Mouse (Mus musculus) CH12.LX (cell line): ENCODE results near the gene Lrrc73. TPM values are rescaled to one million over a fixed set of nuclear protein-coding genes. Genes with fewer than 3 reads are reported as not detected.

Source experiments
- DNase-seq: peaks from one replicate; pipeline ENCODE4 v3.0.0-alpha.2; 2013; ENCODE audit errors: extremely low read depth
- H3K27ac ChIP-seq: 2 replicates; pipeline ENCODE4 v1.5.1; 2012; ENCODE audit warnings: low read depth, mild to moderate bottlenecking, control low read depth, moderate library complexity; ENCODE audit not compliant: insufficient read depth
- H3K27me3 ChIP-seq: replicated peaks from 2 replicates; pipeline ENCODE3; 2012; ENCODE audit warnings: inconsistent platforms
- H3K36me3 ChIP-seq, 2 experiments: replicated peaks in 1 of 2; 2 replicates each; pipeline versions ENCODE3 to v1.6.1; 2012; ENCODE audit warnings: inconsistent platforms in 1 of 2, low read length in 1 of 2, mild to moderate bottlenecking in 1 of 2, mixed read lengths in 1 of 2, moderate library complexity in 1 of 2; ENCODE audit not compliant: control insufficient read depth in 1 of 2, insufficient read depth in 1 of 2
- H3K4me1 ChIP-seq, 2 experiments: 2 replicates each; pipeline ENCODE4 v1.6.1; 2012; ENCODE audit warnings: inconsistent platforms in 1 of 2, moderate library complexity in 1 of 2; ENCODE audit not compliant: insufficient read depth in 2 of 2, control insufficient read depth in 1 of 2
- H3K4me2 ChIP-seq: 2 replicates; pipeline ENCODE4 v1.6.1; 2012; ENCODE audit warnings: low read depth, mild to moderate bottlenecking, control low read depth; ENCODE audit not compliant: poor library complexity, insufficient read depth, severe bottlenecking
- H3K4me3 ChIP-seq, 3 experiments: fragments of 150-350 bp in 1 of 3; sonication (generic) in 1 of 3; replicated peaks in 1 of 3; 2 replicates each; pipeline versions ENCODE3 to v1.5.1; 2011 to 2012; ENCODE audit warnings: low read depth in 2 of 3, low read length in 2 of 3, mild to moderate bottlenecking in 2 of 3, moderate library complexity in 2 of 3, control low read depth in 1 of 3, improper control_type of control experiment in 1 of 3, inconsistent platforms in 1 of 3, mixed read lengths in 1 of 3; ENCODE audit not compliant: poor library complexity in 1 of 3
- H3K79me2 ChIP-seq: replicated peaks from 2 replicates; pipeline ENCODE4 v1.6.1; 2012; ENCODE audit warnings: mild to moderate bottlenecking, moderate library complexity; ENCODE audit not compliant: control insufficient read depth, poor library complexity, insufficient read depth, severe bottlenecking; ENCODE audit errors: extremely low read depth
- H3K9ac ChIP-seq: 2 replicates; pipeline ENCODE4 v1.6.1; 2012; ENCODE audit warnings: low read depth, mild to moderate bottlenecking, control low read depth, moderate library complexity; ENCODE audit not compliant: insufficient read depth
- H3K9me3 ChIP-seq: replicated peaks from 2 replicates; pipeline ENCODE3; 2012; ENCODE audit warnings: low read length, inconsistent platforms, mixed read lengths
- BHLHE40 ChIP-seq: IDR thresholded peaks from 2 replicates; pipeline ENCODE4 v1.6.1; 2011; ENCODE audit warnings: mild to moderate bottlenecking, low read depth, low read length, improper control_type of control experiment
- CHD2 ChIP-seq: IDR thresholded peaks from 2 replicates; pipeline ENCODE4 v1.6.1; 2011; ENCODE audit warnings: low read length, improper control_type of control experiment
- ELF1 ChIP-seq: IDR thresholded peaks from 2 replicates; pipeline ENCODE4 v1.6.1; 2014; ENCODE audit warnings: low read depth, mild to moderate bottlenecking, inconsistent platforms, low read length, improper control_type of control experiment
- EP300 ChIP-seq: IDR thresholded peaks from 2 replicates; pipeline ENCODE4 v1.6.1; 2011; ENCODE audit warnings: low read length, improper control_type of control experiment
- ETS1 ChIP-seq: conservative IDR thresholded peaks from 2 replicates; pipeline ENCODE4 v1.6.1; 2012; ENCODE audit warnings: low read depth, mild to moderate bottlenecking, inconsistent platforms, low read length, improper control_type of control experiment, moderate library complexity
- GABPA ChIP-seq: IDR thresholded peaks from 2 replicates; pipeline ENCODE4 v1.6.1; 2012; ENCODE audit warnings: low read depth, low read length, improper control_type of control experiment, inconsistent platforms; ENCODE audit not compliant: insufficient replicate concordance
- HCFC1 ChIP-seq: IDR thresholded peaks from 2 replicates; pipeline ENCODE4 v1.6.1; 2012; ENCODE audit warnings: low read depth, mild to moderate bottlenecking, inconsistent platforms, low read length, improper control_type of control experiment
- IRF4 ChIP-seq: IDR thresholded peaks from 2 replicates; pipeline ENCODE4 v1.6.1; 2014; ENCODE audit warnings: low read depth, mild to moderate bottlenecking, inconsistent platforms, low read length, improper control_type of control experiment
- JUND ChIP-seq: conservative IDR thresholded peaks from 2 replicates; pipeline ENCODE4 v1.6.1; 2011; ENCODE audit warnings: low read depth, low read length, improper control_type of control experiment
- MAFK ChIP-seq: IDR thresholded peaks from 2 replicates; pipeline ENCODE4 v1.6.1; 2011; ENCODE audit warnings: low read length, improper control_type of control experiment; ENCODE audit not compliant: insufficient replicate concordance
- MAX ChIP-seq: IDR thresholded peaks from 2 replicates; pipeline ENCODE4 v1.6.1; 2011; ENCODE audit warnings: low read length, improper control_type of control experiment
- MAZ ChIP-seq: IDR thresholded peaks from 2 replicates; pipeline ENCODE4 v1.6.1; 2012; ENCODE audit warnings: low read depth, mild to moderate bottlenecking, inconsistent platforms, low read length, improper control_type of control experiment, moderate library complexity
- MYC ChIP-seq: IDR thresholded peaks from 2 replicates; pipeline ENCODE4 v1.6.1; 2011; ENCODE audit warnings: low read depth, mild to moderate bottlenecking, improper control_type of control experiment, low read length
- NELFE ChIP-seq: IDR thresholded peaks from 2 replicates; pipeline ENCODE4 v1.6.1; 2011; ENCODE audit warnings: low read depth, low read length, improper control_type of control experiment
- PAX5 ChIP-seq: IDR thresholded peaks from 2 replicates; pipeline ENCODE4 v1.6.1; 2012; ENCODE audit warnings: low read length, inconsistent platforms, mixed read lengths
- POLR2A ChIP-seq: IDR thresholded peaks from 2 replicates; pipeline ENCODE4 v1.6.1; 2011; ENCODE audit warnings: low read depth, mild to moderate bottlenecking, improper control_type of control experiment, low read length
- RAD21 ChIP-seq: IDR thresholded peaks from 2 replicates; pipeline ENCODE4 v1.6.1; 2011; ENCODE audit warnings: low read depth, mild to moderate bottlenecking, low read length, improper control_type of control experiment, moderate library complexity
- RCOR1 ChIP-seq: conservative IDR thresholded peaks from 2 replicates; pipeline ENCODE4 v1.6.1; 2012; ENCODE audit warnings: low read depth, mild to moderate bottlenecking, inconsistent platforms, low read length, improper control_type of control experiment
- SIN3A ChIP-seq: IDR thresholded peaks from 2 replicates; pipeline ENCODE4 v1.6.1; 2012; ENCODE audit warnings: low read length, improper control_type of control experiment, inconsistent platforms
- SMC3 ChIP-seq: IDR thresholded peaks from 2 replicates; pipeline ENCODE4 v1.6.1; 2011; ENCODE audit warnings: low read depth, low read length, improper control_type of control experiment
- TBP ChIP-seq: conservative IDR thresholded peaks from 2 replicates; pipeline ENCODE4 v1.6.1; 2011; ENCODE audit warnings: low read depth, low read length, improper control_type of control experiment
- TCF12 ChIP-seq: IDR thresholded peaks from 2 replicates; pipeline ENCODE4 v1.6.1; 2014; ENCODE audit warnings: low read depth, mild to moderate bottlenecking, inconsistent platforms, low read length, improper control_type of control experiment
- UBTF ChIP-seq: IDR thresholded peaks from 2 replicates; pipeline ENCODE4 v1.6.1; 2012; ENCODE audit warnings: low read depth, mild to moderate bottlenecking, inconsistent platforms, low read length, improper control_type of control experiment, moderate library complexity
- USF1 ChIP-seq: IDR thresholded peaks from 2 replicates; pipeline ENCODE4 v1.6.1; 2014; ENCODE audit warnings: low read depth, mild to moderate bottlenecking, inconsistent platforms, low read length, improper control_type of control experiment
- USF2 ChIP-seq: conservative IDR thresholded peaks from 2 replicates; pipeline ENCODE4 v1.6.1; 2011; ENCODE audit warnings: low read depth, low read length, improper control_type of control experiment
- ZC3H11A ChIP-seq: IDR thresholded peaks from 2 replicates; pipeline ENCODE4 v1.6.1; 2012; ENCODE audit warnings: low read depth, mild to moderate bottlenecking, inconsistent platforms, low read length, improper control_type of control experiment
- ZKSCAN1 ChIP-seq: IDR thresholded peaks from 2 replicates; pipeline ENCODE4 v1.6.1; 2012; ENCODE audit warnings: low read depth, inconsistent platforms, low read length, improper control_type of control experiment, borderline replicate concordance
- ZMIZ1 ChIP-seq: IDR thresholded peaks from 2 replicates; pipeline ENCODE4 v1.6.1; 2012; ENCODE audit warnings: low read depth, mild to moderate bottlenecking, inconsistent platforms, low read length, improper control_type of control experiment
- ZNF384 ChIP-seq: IDR thresholded peaks from 2 replicates; pipeline ENCODE4 v1.6.1; 2012; ENCODE audit warnings: low read depth, low read length, improper control_type of control experiment, inconsistent platforms
- dilution Hi-C: fragments of 300-500 bp; cut with MboI; formaldehyde crosslinking; loops from 2 replicates; pipeline ENCODE4 v1.14.3; 2020; ENCODE audit warnings: low sequenced_read_pairs; ENCODE audit not compliant: extremely low pct_unique_long_range_greater_than_20kb, extremely low pct_ligation_motif_present
- in situ Hi-C: fragments of 300-500 bp; cut with MboI; formaldehyde crosslinking; loops from 3 replicates; pipeline ENCODE4 v1.14.3; 2019; ENCODE audit warnings: low sequenced_read_pairs, low pct_ligation_motif_present, low pct_unique_long_range_greater_than_20kb, mixed read lengths
- polyA plus RNA-seq: library from polyadenylated mRNA; unstranded; fragments of >175 nt; gene quantifications from 2 replicates; pipeline ENCODE4 v1.2.1, GENCODE M21; 2012; ENCODE audit warnings: low read depth; ENCODE audit not compliant: insufficient read length
- total RNA-seq, 2 experiments: library from RNA; depleted of rRNA; stranded (reverse); fragments of 300-350 nt in 1 of 2; fragments of >200 nt in 1 of 2; gene quantifications; 2 replicates each; pipeline ENCODE4 v1.2.3; 2012 to 2014

Gene Lrrc73
- total and polyA plus RNA-seq, 3 experiments = 1.8 to 4.0 (median 3.6) TPM

DNA sequence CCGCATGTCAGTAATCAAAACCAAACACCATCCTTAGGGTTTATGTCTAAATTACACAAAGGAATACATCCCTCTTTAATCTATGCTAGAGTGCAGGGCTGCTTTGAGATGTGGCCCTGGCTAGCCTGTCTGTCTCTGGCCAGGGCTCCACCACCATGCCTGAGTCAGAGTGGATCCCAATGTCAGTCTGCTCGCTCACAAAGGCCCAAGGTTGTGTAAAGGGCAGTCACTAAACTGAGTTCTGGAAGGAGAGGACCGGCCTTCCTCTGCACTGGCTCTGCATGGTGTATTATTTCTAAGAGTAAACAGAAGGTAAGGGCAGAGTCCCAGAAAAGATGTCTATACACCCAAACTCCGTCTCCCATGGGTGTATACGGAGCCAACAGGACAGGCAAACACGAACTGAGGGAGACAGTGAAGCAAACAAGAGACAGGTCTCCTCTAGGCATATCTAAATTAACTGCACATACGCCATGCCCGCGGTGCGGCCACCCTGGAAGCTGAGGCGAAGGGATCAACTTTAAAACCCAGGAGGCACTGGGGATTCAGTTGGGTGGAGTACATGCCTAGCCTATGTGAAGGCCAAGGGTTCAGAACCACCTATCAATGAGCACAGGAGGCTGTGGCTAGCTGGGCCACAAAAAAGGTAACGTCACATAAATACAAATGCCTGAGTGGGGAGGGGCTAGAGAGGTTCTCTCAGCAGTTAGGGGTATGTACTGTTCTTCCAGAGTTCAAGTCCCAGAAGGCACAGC is 24.9 kb downstream of the Lrrc73 start:
- H3K36me3 ChIP-seq = peaks cover 36 to 71% of the 10 kb centered on the region in 2 experiments
- TF ChIP-seq USF1 = no peak
- no peak for TF ChIP-seq EP300
- TF ChIP-seq POLR2A = no peak
- TF ChIP-seq MAX = no peak
- no peak for TF ChIP-seq ETS1
- no peak for TF ChIP-seq RAD21
- no peak for TF ChIP-seq SMC3
- TF ChIP-seq ZC3H11A = no peak
- no peak for TF ChIP-seq IRF4
- TF ChIP-seq SIN3A = no peak
- no peak for TF ChIP-seq BHLHE40
- no peak for TF ChIP-seq RCOR1
- TF ChIP-seq UBTF = no peak
- TF ChIP-seq GABPA = no peak
- no peak for TF ChIP-seq NELFE
- no peak for TF ChIP-seq TCF12
- no peak for TF ChIP-seq ZKSCAN1
- no peak for TF ChIP-seq CHD2
- no peak for TF ChIP-seq TBP
- TF ChIP-seq, all 38 proteins: peak for 0
- H3K4me3 ChIP-seq = no peak overlapping the region
- peaks cover 0 to 11% of the 10 kb centered on the region in 2 experiments; a peak in 2 of 4 replicates for H3K4me1 ChIP-seq
- H3K27ac ChIP-seq = no peak overlapping the region
- in situ Hi-C loops (no loop called here), dilution Hi-C loops (no loop called here)
- no peak overlapping the region for H3K4me2 ChIP-seq
- no peak overlapping the region for H3K9ac ChIP-seq
- DNase-seq = no peak
- H3K27me3 ChIP-seq = no peaks in the 10 kb centered on the region
- H3K79me2 ChIP-seq = peaks cover 22% of the 10 kb centered on the region
- H3K9me3 ChIP-seq = no peaks in the 10 kb centered on the region

DNA sequence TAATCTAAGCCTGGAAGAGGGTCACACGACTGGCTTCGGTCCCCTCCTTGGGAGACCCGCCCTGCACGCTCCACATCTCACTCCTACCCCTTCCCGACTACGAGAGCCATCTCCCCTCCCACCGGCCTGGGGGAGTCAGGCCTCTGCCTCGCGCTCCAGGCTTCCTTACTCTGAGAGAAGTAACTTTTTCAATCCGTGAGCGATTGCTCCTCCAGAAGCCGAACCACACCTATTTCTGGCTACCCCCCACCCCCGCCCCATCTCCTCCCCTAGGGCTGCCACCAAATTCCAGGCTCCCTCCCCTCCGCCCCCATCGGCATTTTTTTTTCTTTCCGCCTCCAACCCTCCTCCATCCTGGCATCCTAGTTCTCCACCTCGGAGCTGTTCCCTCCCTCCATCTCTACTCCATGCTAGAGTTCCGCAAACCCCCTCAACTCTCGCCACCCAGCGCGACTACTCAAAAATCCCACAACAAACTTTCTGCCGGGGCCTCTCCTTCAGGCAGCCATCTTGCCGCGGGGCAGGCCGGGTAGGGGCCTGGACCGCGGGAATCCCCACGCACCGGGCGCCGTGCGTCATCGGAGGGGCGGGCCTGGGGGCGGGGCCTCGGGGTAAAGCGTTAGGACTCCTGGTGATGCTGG is 29.3 kb downstream of the Lrrc73 start, which contains the start of gene Tjap1:
Gene Tjap1 (minus strand): TSS at position 544 of the 641 bp plus-strand sequence.
- H3K4me3 ChIP-seq = peak within 1 kb of the TSS; percentile 68 to 92 (median 78)
- dilution Hi-C loops = no loop called here
- H3K9me3 ChIP-seq = no peaks in the 10 kb centered on the region
- peak within 1 kb of the TSS; percentile 86 for H3K4me2 ChIP-seq
- H3K27me3 ChIP-seq = no peaks in the 10 kb centered on the region
- peak within 1 kb of the TSS; percentile 38; the same call in 1 of the 2 replicates for H3K27ac ChIP-seq
- peaks cover 22% of the 10 kb centered on the region for H3K79me2 ChIP-seq
- peaks cover 19 to 35% of the 10 kb centered on the region in 2 experiments for H3K36me3 ChIP-seq
- H3K4me1 ChIP-seq = peaks cover 2 to 16% of the 10 kb centered on the region in 2 experiments; a peak in 3 of 4 replicates
- in situ Hi-C loops = no loop called here
- H3K9ac ChIP-seq = peak within 1 kb of the TSS; percentile 94
- peak; percentile 77 for DNase-seq
- TF ChIP-seq SMC3 (no peak), ZKSCAN1 (no peak), USF1 (no peak), MAZ (peak; percentile 81; the same call in 1 of the 2 replicates), BHLHE40 (no peak), JUND (no peak), PAX5 (no peak), ELF1 (no peak; the same call in 1 of the 2 replicates), USF2 (no peak), ZMIZ1 (peak; percentile 32; the same call in 1 of the 2 replicates), MAFK (no peak), TBP (no peak), MYC (no peak), UBTF (no peak), MAX (no peak), RCOR1 (no peak), ETS1 (no peak), HCFC1 (peak; percentile 72), GABPA (no peak), NELFE (peak; percentile 72; the same call in 1 of the 2 replicates), ZNF384 (peak; percentile 74), EP300 (no peak)
